Mouse (Mus musculus) C2C12 (cell line): ENCODE measurements around the gene Phf13.

Experiments used
- CTCF ChIP-seq: IDR thresholded peaks from one replicate; pipeline ENCODE4 v1.5.1; 2011; ENCODE audit not compliant: control insufficient read depth, insufficient read depth, insufficient read length
- MAX ChIP-seq: IDR thresholded peaks from one replicate; pipeline ENCODE4 v1.6.1; 2011; ENCODE audit warnings: mild to moderate bottlenecking, control low read depth

- TF ChIP-seq MAX (no peak), CTCF (no peak)
These were observed 4.0 kb downstream of the Phf13 start for GRCm38 (mm10) chr4:151992091-151992490.
